Mouse (Mus musculus): ENCODE results near the gene Ctcf. TPM values are rescaled to one million over a fixed set of nuclear protein-coding genes. Genes with fewer than 3 reads are reported as not detected.

Ctcf gene
- polyA plus RNA-seq, 1 experiment from 2014 or later = 116 TPM

DNA sequence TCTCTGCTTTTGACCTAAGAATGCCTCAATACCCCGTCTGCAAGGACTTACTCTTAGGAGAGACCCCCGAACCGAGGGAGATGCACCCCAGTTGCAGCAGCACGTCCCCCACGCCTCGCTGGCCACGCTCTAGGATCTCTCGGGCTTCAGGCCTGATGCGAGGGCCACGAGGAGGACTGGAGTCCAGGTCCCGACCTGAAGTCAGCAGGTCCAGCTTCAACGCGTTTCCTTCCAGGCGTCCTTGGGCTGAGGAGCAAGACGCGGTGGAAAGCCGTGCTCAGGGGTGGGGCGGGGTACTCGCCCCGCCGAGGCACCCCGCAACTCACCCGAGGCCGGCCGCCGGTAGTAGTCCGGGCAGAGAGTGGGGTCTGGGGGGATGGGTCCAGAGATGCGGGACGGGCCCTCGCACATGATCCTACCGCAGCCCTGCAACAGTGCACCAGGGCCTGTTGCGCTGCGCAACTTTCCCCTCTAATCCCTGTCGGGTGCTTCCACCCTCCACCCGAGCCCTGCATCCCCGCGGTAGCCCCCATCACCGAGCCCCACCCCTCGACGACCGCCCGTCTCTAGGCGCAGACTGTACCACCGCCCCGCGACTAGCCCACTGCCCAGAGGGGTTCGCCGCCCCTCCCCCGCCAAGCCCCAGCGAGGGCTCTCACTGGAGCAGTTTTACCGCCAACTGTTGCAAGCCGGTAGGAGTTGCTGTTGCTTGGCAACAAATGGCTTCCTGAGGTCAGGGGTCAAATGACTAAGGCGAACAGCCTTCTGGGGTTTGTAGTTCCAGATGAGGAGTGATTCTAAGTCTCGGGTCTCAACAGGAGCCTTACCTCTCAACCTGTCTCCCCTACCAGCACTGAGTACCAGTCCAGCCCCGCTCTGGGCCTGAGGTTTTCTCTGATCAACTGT, 71.4 kb downstream of the Ctcf start, which contains the start of the genes 4933405L10Rik and Enkd1:
4933405L10Rik (plus strand) TSS at position 158 of the 906 bp plus-strand sequence.
Enkd1 (minus strand) TSS at position 713 of the 906 bp plus-strand sequence.
- H3K4me1 ChIP-seq (ENCODE audit: control insufficient read depth, insufficient read depth, low read length) = peaks cover 6% of the 10 kb centered on the region
- peak within 1 kb of the TSS; percentile 88 for H3K4me2 ChIP-seq (ENCODE audit: low read depth, low read length)
- no peaks in the 10 kb centered on the region for H3K27me3 ChIP-seq (ENCODE audit: control insufficient read depth, insufficient read depth, low read length)
- peaks cover 3% of the 10 kb centered on the region for H3K36me3 ChIP-seq (replicated peaks; ENCODE audit: control insufficient read depth, insufficient read depth, low read depth, low read length)
- peak within 1 kb of the TSS; percentile 86 for H3K9ac ChIP-seq (replicated peaks; ENCODE audit: low read length)
- H3K9me3 ChIP-seq (replicated peaks; ENCODE audit: control insufficient read depth, low read length) = no peaks in the 10 kb centered on the region
- peak within 1 kb of the TSS; percentile 78 for H3K4me3 ChIP-seq (ENCODE audit: low read depth, low read length)
- under 1% methylated on average over 49 of the region's 55 CpGs for WGBS
- ATAC-seq (replicated peaks; ENCODE audit: insufficient number of reproducible peaks, low FRiP score, low TSS enrichment, low read depth) (peak; percentile 90), DNase-seq (ENCODE audit: low spot score) (peak; percentile 98)
- H3K27ac ChIP-seq (replicated peaks; ENCODE audit: low read depth, low read length) = 0 out of 2 replicates have a peak within 1 kb of the TSS, but pooled peaks have one; percentile 20

DNA sequence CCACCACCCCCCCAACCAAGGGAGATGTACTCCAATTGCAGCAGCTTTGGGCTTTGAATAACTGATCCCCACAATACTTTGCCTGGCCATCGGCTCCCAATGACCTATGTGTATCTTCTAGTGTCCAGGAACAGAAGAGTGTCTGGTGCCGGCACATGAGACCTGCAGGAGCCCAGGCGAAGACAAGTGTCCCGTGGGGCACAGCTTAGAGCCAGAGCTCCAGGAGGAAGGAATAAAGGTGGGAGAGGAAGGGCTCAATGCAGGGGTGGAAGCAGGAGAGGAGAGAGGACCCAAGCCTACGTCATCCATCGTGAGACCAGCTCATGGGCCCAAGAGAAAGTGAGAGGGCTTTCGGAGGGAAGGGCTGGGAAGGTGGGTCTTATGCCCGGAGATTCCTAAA, 72.3 kb downstream of the Ctcf start:
- no peak overlapping the region for H3K27ac ChIP-seq (replicated peaks; ENCODE audit: low read depth, low read length)
- H3K4me3 ChIP-seq (ENCODE audit: low read depth, low read length) = no peak overlapping the region
- H3K27me3 ChIP-seq (ENCODE audit: control insufficient read depth, insufficient read depth, low read length) = no peaks in the 10 kb centered on the region
- H3K9ac ChIP-seq (replicated peaks; ENCODE audit: low read length) = no peak overlapping the region
- ATAC-seq (replicated peaks; ENCODE audit: insufficient number of reproducible peaks, low FRiP score, low TSS enrichment, low read depth) = no peak
- H3K36me3 ChIP-seq (replicated peaks; ENCODE audit: control insufficient read depth, insufficient read depth, low read depth, low read length) = no peaks in the 10 kb centered on the region
- DNase-seq (ENCODE audit: low spot score) = no peak
- H3K9me3 ChIP-seq (replicated peaks; ENCODE audit: control insufficient read depth, low read length) = no peaks in the 10 kb centered on the region
- peaks cover 6% of the 10 kb centered on the region for H3K4me1 ChIP-seq (ENCODE audit: control insufficient read depth, insufficient read depth, low read length)
- 90% methylated on average over 8 of the region's 8 CpGs for WGBS
- H3K4me2 ChIP-seq (ENCODE audit: low read depth, low read length) = no peak overlapping the region

DNA sequence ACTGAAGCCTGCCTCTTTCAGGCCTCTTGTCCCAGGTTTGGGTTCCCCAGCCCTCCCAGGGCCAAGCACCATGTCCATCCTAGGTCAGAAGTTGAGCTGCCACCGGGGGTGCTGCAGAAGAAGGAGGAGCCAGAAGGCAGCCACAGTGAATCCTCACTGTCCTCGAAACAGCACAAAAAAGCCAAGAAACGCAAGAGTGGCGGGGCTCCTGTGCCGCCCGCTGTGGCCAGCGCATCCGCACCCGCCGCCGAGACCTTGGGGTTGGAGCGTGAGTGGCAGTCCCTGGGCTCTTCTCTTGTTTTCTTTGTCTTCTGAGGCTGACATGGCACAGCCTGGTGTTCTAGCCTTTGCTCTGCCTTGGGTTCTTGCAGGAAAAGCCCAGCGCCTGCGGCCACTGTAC, 72.9 kb downstream of the Ctcf start:
- WGBS = 73% methylated on average over 14 of the region's 14 CpGs
- no peaks in the 10 kb centered on the region for H3K36me3 ChIP-seq (replicated peaks; ENCODE audit: control insufficient read depth, insufficient read depth, low read depth, low read length)
- H3K4me2 ChIP-seq (ENCODE audit: low read depth, low read length) = no peak overlapping the region
- no peak overlapping the region for H3K27ac ChIP-seq (replicated peaks; ENCODE audit: low read depth, low read length)
- ATAC-seq (replicated peaks; ENCODE audit: insufficient number of reproducible peaks, low FRiP score, low TSS enrichment, low read depth) (no peak), DNase-seq (ENCODE audit: low spot score) (no peak)
- no peaks in the 10 kb centered on the region for H3K27me3 ChIP-seq (ENCODE audit: control insufficient read depth, insufficient read depth, low read length)
- no peak overlapping the region for H3K4me3 ChIP-seq (ENCODE audit: low read depth, low read length)
- H3K9ac ChIP-seq (replicated peaks; ENCODE audit: low read length) = no peak overlapping the region
- no peaks in the 10 kb centered on the region for H3K9me3 ChIP-seq (replicated peaks; ENCODE audit: control insufficient read depth, low read length)
- peaks cover 6% of the 10 kb centered on the region for H3K4me1 ChIP-seq (ENCODE audit: control insufficient read depth, insufficient read depth, low read length)

DNA sequence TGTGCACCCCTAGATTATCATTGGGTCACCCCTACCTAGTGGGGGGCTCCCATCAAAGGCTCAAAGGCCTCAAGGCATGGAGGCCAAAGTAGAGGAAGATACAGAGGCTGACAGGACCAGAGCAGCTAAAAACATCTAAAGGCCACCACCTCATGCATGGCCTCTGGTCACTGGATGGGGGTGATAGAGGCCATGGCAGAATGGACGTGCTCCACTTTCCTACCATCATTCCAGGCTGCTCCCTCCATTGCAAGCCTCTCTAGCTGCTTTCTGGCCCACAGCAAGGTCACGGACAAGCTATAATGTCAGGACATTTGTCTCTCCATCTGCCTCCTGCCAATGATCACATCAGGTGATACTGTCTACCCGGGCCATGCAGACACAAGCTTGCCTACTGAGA, 75.9 kb downstream of the Ctcf start:
- DNase-seq (ENCODE audit: low spot score) (no peak), ATAC-seq (replicated peaks; ENCODE audit: insufficient number of reproducible peaks, low FRiP score, low TSS enrichment, low read depth) (no peak)
- Histone ChIP-seq H3K27me3 (ENCODE audit: control insufficient read depth, insufficient read depth, low read length) (no peaks in the 10 kb centered on the region), H3K27ac (replicated peaks; ENCODE audit: low read depth, low read length) (no peak overlapping the region), H3K36me3 (replicated peaks; ENCODE audit: control insufficient read depth, insufficient read depth, low read depth, low read length) (no peaks in the 10 kb centered on the region), H3K9ac (replicated peaks; ENCODE audit: low read length) (no peak overlapping the region), H3K4me3 (ENCODE audit: low read depth, low read length) (no peak overlapping the region), H3K4me2 (ENCODE audit: low read depth, low read length) (no peak overlapping the region), H3K4me1 (ENCODE audit: control insufficient read depth, insufficient read depth, low read length) (no peaks in the 10 kb centered on the region), H3K9me3 (replicated peaks; ENCODE audit: control insufficient read depth, low read length) (no peaks in the 10 kb centered on the region)
- WGBS = 88% methylated on average over 3 of the region's 3 CpGs

GRCm38 (mm10) chr8:105714139-105714538, 77.8 kb downstream of the Ctcf start:
- Histone ChIP-seq H3K4me1 (ENCODE audit: control insufficient read depth, insufficient read depth, low read length) (no peaks in the 10 kb centered on the region), H3K9ac (replicated peaks; ENCODE audit: low read length) (no peak overlapping the region), H3K36me3 (replicated peaks; ENCODE audit: control insufficient read depth, insufficient read depth, low read depth, low read length) (no peaks in the 10 kb centered on the region), H3K27me3 (ENCODE audit: control insufficient read depth, insufficient read depth, low read length) (no peaks in the 10 kb centered on the region), H3K4me3 (ENCODE audit: low read depth, low read length) (no peak overlapping the region), H3K9me3 (replicated peaks; ENCODE audit: control insufficient read depth, low read length) (no peaks in the 10 kb centered on the region), H3K4me2 (ENCODE audit: low read depth, low read length) (no peak overlapping the region), H3K27ac (replicated peaks; ENCODE audit: low read depth, low read length) (no peak overlapping the region)
- 8% methylated on average over 3 of the region's 3 CpGs for WGBS
- ATAC-seq (replicated peaks; ENCODE audit: insufficient number of reproducible peaks, low FRiP score, low TSS enrichment, low read depth) (no peak), DNase-seq (ENCODE audit: low spot score) (peak; percentile 94)

DNA sequence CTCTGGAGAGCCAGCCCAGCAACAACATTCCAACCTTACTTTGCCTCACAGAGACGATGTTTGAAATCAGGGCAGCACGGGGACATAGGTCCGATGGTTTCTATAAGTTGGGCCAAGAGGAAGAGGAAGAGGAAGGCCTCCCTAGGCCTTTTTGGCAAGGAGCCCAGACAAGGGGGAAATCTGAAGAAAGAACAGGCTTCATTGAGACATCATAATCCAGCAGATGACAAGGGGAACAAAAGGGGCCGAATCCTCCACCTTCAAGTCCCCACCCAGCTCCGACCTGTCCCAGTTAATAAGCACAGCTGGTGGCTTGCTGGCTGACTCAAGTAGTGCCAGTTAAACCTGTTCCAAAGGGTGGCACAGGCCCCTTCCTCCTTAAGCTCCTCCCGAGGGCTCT, 78.7 kb downstream of the Ctcf start:
- Histone ChIP-seq H3K9ac (replicated peaks; ENCODE audit: low read length) (no peak overlapping the region), H3K36me3 (replicated peaks; ENCODE audit: control insufficient read depth, insufficient read depth, low read depth, low read length) (no peaks in the 10 kb centered on the region), H3K4me3 (ENCODE audit: low read depth, low read length) (no peak overlapping the region), H3K27me3 (ENCODE audit: control insufficient read depth, insufficient read depth, low read length) (no peaks in the 10 kb centered on the region), H3K4me1 (ENCODE audit: control insufficient read depth, insufficient read depth, low read length) (no peaks in the 10 kb centered on the region), H3K27ac (replicated peaks; ENCODE audit: low read depth, low read length) (no peak overlapping the region), H3K4me2 (ENCODE audit: low read depth, low read length) (no peak overlapping the region), H3K9me3 (replicated peaks; ENCODE audit: control insufficient read depth, low read length) (no peaks in the 10 kb centered on the region)
- 89% methylated on average over 6 of the region's 6 CpGs for WGBS
- ATAC-seq (replicated peaks; ENCODE audit: insufficient number of reproducible peaks, low FRiP score, low TSS enrichment, low read depth) (no peak), DNase-seq (ENCODE audit: low spot score) (no peak)

DNA sequence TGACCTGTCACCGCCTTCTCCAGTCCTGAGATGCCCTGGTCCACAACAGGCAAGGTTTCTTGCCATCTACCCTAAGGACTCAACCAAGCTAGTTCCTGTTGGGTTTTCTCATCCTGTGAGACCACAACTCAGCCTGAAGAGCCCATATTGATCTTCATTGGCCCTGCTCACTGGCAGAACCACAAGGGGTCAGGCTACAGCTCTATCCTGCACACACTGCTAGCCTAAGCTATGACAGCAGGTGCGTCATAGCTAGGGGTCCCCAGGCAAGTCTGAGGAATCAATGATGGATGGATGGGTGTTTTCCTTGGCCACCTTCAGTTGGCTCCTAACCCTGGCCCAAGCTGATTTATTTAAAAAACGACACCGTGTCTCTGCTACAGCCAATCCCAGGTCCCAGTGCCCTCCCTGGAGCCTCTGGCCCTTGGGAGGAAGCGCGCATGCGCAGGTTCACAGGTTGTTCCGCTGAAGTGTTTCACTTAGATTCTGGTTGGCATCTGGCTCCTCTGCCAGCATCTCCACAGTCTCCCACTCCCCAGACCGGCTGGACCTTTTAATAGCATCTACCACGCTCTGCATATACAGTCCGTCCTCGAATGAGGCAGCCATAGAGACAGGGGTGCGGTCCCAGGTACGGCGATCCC, 80.1 kb downstream of the Ctcf start:
- 93% methylated on average over 15 of the region's 15 CpGs for WGBS
- ATAC-seq (replicated peaks; ENCODE audit: insufficient number of reproducible peaks, low FRiP score, low TSS enrichment, low read depth) (no peak), DNase-seq (ENCODE audit: low spot score) (no peak)

GRCm38 (mm10) chr8:105719637-105720036, 83.3 kb downstream of the Ctcf start:
- no peak for DNase-seq (ENCODE audit: low spot score)
- no peaks in the 10 kb centered on the region for H3K4me1 ChIP-seq (ENCODE audit: control insufficient read depth, insufficient read depth, low read length)
- H3K27ac ChIP-seq (replicated peaks; ENCODE audit: low read depth, low read length) = no peak overlapping the region
- no peak overlapping the region for H3K9ac ChIP-seq (replicated peaks; ENCODE audit: low read length)
- WGBS = 81% methylated on average over 4 of the region's 4 CpGs
- H3K9me3 ChIP-seq (replicated peaks; ENCODE audit: control insufficient read depth, low read length) = no peaks in the 10 kb centered on the region
- H3K36me3 ChIP-seq (replicated peaks; ENCODE audit: control insufficient read depth, insufficient read depth, low read depth, low read length) = no peaks in the 10 kb centered on the region
- no peak overlapping the region for H3K4me3 ChIP-seq (ENCODE audit: low read depth, low read length)
- no peak overlapping the region for H3K4me2 ChIP-seq (ENCODE audit: low read depth, low read length)
- no peaks in the 10 kb centered on the region for H3K27me3 ChIP-seq (ENCODE audit: control insufficient read depth, insufficient read depth, low read length)
- ATAC-seq (replicated peaks; ENCODE audit: insufficient number of reproducible peaks, low FRiP score, low TSS enrichment, low read depth) = no peak

More for the DNA sequence above, 80.1 kb downstream of the Ctcf start:
- Histone ChIP-seq H3K4me3 (ENCODE audit: low read depth, low read length) (no peak overlapping the region), H3K4me2 (ENCODE audit: low read depth, low read length) (no peak overlapping the region), H3K36me3 (replicated peaks; ENCODE audit: control insufficient read depth, insufficient read depth, low read depth, low read length) (no peaks in the 10 kb centered on the region), H3K9ac (replicated peaks; ENCODE audit: low read length) (no peak overlapping the region), H3K9me3 (replicated peaks; ENCODE audit: control insufficient read depth, low read length) (no peaks in the 10 kb centered on the region), H3K27me3 (ENCODE audit: control insufficient read depth, insufficient read depth, low read length) (no peaks in the 10 kb centered on the region), H3K27ac (replicated peaks; ENCODE audit: low read depth, low read length) (no peak overlapping the region), H3K4me1 (ENCODE audit: control insufficient read depth, insufficient read depth, low read length) (no peaks in the 10 kb centered on the region)
